Mouse (Mus musculus): ENCODE measurements at regions not wholly inside any gene's neighbourhood (a gene's known extent, or its start where the extent isn't known, plus 50 kb on each side); places are given as distances from the start of the nearest gene placed in this dataset.

- TF ChIP-seq POLR2A (IDR thresholded peaks at IDR 0.05; ENCODE audit: low read depth, low read length) (no peak), CTCF (conservative IDR thresholded peaks at IDR 0.05; ENCODE audit: insufficient read depth, insufficient read length, low read depth, low read length) (no peak)
These were observed 152.9 kb downstream of the Klhl25 start for GRCm38 (mm10) chr7:76001012-76001411.

All from kidney, adult 2 months (tissue).